Mouse (Mus musculus): ENCODE measurements around the gene Rab31.

GRCm38 (mm10) chr17:65748997-65749396 is 23.6 kb downstream of the Rab31 start:
- TF ChIP-seq POLR2A (IDR thresholded peaks at IDR 0.05; ENCODE audit: borderline replicate concordance, extremely low read depth, low read depth, low read length): no peak
- TF ChIP-seq CTCF (IDR thresholded peaks at IDR 0.05; ENCODE audit: insufficient read depth, low read length): no peak

All from lung, adult 2 months (tissue).